Mouse (Mus musculus) bone marrow, adult 2 months (tissue): Measurements from ENCODE around the gene Fbxo31.

Source experiments
- CTCF ChIP-seq: fragments of 200-500 bp; IDR thresholded peaks from 2 replicates; pipeline ENCODE4 v1.5.1; 2011; ENCODE audit warnings: low read length, control low read depth; ENCODE audit not compliant: control insufficient read depth, insufficient read depth
- POLR2A ChIP-seq: fragments of 200-500 bp; IDR thresholded peaks from 2 replicates; pipeline ENCODE4 v1.6.1; 2011; ENCODE audit warnings: low read depth, mild to moderate bottlenecking, control low read depth, low read length, borderline replicate concordance; ENCODE audit not compliant: control insufficient read depth

DNA sequence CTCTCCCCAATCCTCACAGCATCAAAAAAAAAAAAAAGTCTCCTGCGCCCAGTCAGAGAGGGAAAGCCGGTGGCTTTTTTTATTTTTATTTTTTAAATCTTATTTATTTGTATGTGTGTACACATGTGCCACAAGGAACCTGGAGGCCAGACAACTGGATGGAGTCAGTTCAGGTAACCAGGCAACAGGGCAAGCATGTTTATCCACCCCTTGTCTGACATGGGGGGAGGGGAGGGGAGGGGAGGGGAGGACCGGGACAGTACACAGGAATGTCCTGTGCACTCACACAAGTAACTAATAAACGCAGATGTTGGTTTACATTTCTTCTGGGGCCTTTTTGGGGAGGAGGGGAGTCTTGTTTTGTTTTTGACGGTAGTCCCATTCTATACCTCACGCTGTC is 14.9 kb downstream of the Fbxo31 start:
- TF ChIP-seq POLR2A = no peak
- TF ChIP-seq CTCF = no peak
